Mouse (Mus musculus) skeletal muscle tissue, adult 2 months (tissue): ENCODE measurements around the gene Cyb5rl.
A peak's percentile ranks its signal among the peaks of the same experiment; 100 is the strongest.

ENCODE experiments used
- DNase-seq: peaks from one replicate; pipeline ENCODE4 v3.0.0-alpha.2; 2012; ENCODE audit warnings: low read depth, low spot score

Gene Cyb5rl

GRCm38 (mm10) chr4:107066252-107067124, at the start of gene Cyb5rl, which contains the start of gene Mrpl37:
Gene Cyb5rl (plus strand): TSS chr4:107066988.
Gene Mrpl37 (minus strand): TSS chr4:107066868.
- peak; percentile 96 for DNase-seq

DNA sequence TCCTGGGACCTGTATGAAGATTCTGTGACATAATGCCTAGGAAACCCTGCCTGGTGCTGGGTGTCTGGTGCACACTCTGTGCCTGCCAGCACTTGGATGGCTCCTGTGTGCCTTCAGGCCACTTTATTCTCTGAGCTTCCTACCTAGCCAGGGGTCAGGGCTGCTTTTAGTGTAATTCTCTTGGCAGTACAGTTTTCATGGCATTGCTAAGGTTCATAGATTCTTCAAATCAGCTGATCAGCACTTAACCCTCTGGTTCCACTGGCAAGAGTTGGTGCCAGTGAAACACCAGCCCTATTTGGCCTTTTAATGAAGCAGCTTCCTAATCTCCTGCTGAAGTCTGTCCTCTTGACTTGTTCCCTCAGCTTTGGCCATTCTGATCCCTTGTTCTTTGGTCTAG, 49.5 kb upstream of the Cyb5rl start:
- no peak for DNase-seq

DNA sequence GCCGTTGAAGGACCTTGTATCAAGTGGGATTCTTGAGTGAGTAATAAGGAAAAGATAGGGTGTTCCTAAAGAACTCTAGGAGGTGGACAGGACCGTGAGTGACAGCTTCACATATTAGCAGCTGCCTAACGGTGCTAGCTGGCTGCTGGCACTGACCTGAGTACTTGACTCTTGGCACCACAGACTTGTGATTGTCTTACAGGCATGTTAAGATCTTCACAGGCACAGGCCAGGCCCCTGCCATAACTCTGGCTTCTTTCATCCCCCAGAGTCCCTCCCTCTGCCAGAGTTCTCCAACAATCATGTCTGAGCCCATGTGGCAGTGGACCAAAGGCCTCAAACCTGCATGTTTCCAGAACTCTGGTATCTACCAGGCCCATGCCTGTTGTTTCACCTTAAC, 48.3 kb upstream of the Cyb5rl start:
- peak; percentile 59 for DNase-seq

GRCm38 (mm10) chr4:107019027-107019426, 47.8 kb upstream of the Cyb5rl start:
- DNase-seq, result no peak

DNA sequence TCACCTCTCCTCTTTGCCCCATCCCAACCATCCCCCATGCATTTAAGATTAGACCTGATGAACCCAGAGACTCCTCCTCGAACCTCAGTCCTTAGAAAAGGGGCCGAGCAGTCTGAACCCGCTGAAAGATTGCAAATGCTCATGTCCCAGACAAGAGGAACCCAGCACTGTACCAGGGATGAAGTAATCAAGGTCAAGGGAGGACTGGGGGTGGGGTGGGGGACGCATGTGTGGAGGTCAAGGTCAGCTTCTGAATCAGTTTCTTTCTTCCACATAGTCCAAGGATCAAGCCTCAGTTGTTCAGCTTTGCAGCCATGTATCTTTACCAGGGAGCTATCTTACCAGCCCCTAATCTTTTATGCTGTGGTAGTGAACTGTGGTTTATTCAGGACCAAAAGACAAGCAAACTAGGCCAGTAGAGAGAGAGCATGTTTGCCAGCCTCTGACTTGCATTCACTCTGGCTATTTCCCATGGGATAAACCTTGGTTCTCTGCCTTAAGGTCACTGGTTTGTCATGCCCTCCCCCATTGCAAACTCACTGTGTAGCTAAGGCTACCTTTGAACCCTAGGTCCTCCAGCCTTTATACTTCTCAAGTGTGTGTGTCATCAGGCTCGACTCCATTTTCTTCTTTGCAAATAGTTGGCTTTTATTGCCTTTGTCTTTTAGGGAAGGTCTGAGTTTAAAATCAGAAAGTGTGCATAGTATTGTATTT, 46.3 kb upstream of the Cyb5rl start:
- no peak for DNase-seq

GRCm38 (mm10) chr4:107021464-107021863, 45.3 kb upstream of the Cyb5rl start:
- DNase-seq, result no peak

DNA sequence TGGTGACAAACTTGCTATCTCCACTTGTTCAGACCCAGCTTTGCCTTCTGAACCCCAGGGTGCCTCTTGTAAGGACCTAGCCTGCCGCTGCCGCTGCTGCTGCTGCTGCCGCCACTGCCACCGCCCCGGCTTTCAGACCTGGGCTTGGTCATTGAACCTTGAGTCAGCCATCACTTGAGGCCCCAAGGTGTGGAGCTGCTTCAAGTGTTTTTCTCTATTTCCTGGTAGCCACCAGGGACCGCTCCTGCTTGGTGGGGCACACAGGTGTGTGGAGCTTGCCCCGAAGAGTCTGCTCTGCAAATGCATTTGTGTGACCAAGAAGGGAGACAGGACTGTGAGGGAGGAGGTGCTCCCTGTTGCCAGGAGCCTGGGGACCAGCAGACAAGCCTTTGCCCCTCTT, 41.9 kb upstream of the Cyb5rl start:
- no peak for DNase-seq

- no peak for DNase-seq
These were observed 41.4 kb upstream of the Cyb5rl start for GRCm38 (mm10) chr4:107025369-107025768.

- DNase-seq, result no peak
These were observed 40.3 kb upstream of the Cyb5rl start for GRCm38 (mm10) chr4:107026451-107026850.

DNA sequence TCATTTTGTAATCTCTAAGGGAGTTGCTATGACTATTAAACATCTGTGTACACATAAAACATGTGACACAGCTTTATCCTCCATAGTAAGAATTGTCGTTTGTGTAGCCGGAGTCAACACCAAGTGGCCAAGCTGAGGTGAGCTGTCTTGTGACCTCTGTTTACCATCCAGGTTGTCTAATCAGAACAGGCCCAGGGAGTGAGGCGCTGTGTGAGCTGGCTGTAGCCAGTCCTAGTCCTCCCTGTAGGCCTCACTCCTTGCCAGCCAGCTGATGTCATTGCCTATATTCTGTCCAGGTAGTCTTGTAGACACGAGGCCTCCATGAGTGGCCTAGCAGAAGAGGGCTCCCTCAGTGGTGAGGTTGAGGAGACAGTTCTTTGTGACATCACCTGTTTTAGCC, 31.1 kb upstream of the Cyb5rl start:
- no peak for DNase-seq

GRCm38 (mm10) chr4:107036985-107037384, 29.8 kb upstream of the Cyb5rl start:
- DNase-seq, result no peak

- no peak for DNase-seq
These were observed 28.5 kb upstream of the Cyb5rl start for GRCm38 (mm10) chr4:107038303-107038702.

DNA sequence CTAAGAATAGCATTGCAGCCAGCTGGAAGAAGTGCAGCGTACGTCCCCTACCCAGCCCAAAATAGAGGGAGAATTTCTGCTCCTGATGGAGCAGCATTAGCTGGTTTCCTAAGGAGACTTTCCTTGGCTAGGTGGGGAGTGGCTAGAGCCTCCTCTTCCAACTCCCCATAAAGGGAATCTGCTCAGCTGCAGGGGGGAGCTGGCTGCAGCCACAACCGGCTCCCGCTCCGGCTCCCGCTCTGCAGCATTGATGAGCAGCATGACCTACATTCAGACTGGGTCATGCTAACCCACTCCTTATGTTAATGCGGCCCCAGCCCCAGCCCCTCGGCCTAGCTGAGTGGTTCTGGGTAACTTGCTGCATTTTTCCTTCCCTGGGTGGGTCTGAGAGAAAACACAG, 27.5 kb upstream of the Cyb5rl start:
- no peak for DNase-seq

GRCm38 (mm10) chr4:107042304-107042703, 24.5 kb upstream of the Cyb5rl start:
- DNase-seq, result no peak

GRCm38 (mm10) chr4:107045188-107045587, 21.6 kb upstream of the Cyb5rl start:
- DNase-seq, result no peak

DNA sequence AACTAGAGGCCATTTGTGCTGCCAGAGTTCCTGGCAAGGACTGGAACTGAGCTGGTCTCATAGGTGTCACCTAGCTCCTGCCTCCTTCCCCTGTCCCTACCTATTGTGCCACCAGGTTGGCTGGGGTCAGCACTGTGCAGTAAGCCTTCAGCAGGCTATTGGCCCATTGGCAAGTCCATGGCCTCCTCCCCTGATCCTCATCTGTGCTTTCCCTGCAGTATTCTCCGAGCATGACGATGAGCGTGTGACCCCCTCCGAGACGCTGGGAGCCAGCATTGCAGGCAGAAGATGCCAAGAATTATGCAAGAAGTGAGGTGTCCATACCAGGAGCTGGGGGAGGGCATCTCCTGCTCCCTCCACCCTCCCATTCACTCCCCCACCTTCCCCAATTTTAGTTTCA, 19.0 kb upstream of the Cyb5rl start:
- no peak for DNase-seq

DNA sequence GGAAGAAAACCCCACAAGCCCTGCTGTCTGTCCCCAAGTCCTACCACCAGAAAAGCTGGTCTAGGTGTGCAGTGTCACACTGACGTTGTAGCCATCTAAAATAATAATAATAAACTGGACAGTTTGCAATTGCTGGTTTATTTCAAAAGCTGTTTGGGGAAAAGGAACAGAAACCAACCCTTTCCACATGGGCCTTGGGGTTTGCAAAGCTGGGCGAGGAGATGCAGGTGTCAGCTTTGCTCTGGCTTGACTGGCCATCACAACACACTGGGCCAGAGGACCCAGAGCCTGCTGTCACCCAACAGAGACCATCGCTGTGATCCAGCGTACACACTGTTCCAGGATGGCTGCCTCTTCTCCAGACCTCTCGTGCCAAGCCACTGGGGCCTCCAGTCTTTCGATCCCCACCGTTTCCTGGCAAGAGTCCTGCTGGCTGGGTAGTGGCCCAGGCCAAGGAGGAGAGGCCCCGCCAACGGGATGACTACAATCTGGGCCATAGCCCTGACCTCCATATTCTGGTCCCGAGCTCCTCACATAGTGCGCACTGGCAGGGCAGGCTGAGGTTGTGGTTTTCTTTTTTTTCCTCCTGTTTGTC, 18.1 kb upstream of the Cyb5rl start:
- peak; percentile 83 for DNase-seq

- DNase-seq, result no peak
These were observed 14.9 kb upstream of the Cyb5rl start for GRCm38 (mm10) chr4:107051889-107052288.

GRCm38 (mm10) chr4:107052962-107053553, 13.7 kb upstream of the Cyb5rl start:
- DNase-seq, result no peak

GRCm38 (mm10) chr4:107056088-107056487, 10.7 kb upstream of the Cyb5rl start:
- peak; percentile 32 for DNase-seq

DNA sequence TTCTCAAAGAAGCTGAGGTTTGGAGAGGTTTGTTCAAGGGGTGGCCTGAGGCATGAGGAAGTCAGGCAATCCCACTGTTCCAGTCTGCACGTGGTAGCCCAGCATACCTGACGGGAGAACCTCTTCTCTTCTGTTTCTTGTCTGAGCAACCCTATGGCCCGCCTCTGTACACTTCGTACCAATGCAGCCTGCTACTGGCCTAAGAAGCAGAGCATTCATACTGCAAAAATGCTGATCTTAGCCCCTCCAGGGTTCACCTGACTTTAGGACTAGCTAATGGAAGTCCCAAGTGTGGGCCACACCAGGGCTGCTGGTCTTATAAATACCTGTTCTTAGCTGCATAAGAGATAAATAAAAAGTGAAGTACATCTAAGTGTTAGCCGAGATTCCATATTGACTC, 8.4 kb upstream of the Cyb5rl start:
- DNase-seq, result no peak

- no peak for DNase-seq
These were observed 8.0 kb upstream of the Cyb5rl start for GRCm38 (mm10) chr4:107058781-107059180.
